Comparison of ENCODE assay signal across 13 mouse cellular contexts in the genomic region with DNA sequence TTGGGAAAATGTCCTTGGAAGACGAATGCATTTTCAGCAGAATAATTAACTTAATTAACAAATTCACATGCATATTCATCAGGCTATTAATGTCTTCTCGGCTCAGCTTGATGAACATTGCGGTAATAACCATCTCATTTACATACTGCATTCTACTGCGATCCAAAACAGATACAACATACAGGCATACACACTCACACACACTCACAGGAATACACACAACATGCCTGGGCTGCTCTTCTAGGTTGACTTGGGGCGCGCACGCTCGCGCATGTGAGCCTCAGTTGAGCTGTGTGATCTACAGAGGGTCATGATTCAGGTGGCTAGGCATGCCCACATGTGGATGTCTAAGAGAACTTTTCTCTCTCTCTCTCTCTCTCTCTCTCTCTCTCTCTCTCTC. TPM values are rescaled to one million over a fixed set of nuclear protein-coding genes. Genes with fewer than 3 reads are reported as not detected.
DNase-seq lines count a peak whose midpoint lies in the region; ATAC-seq and TF ChIP-seq lines count a peak whose summit lies in the region.
"Had no signal": no experiment of that assay in that cellular context is flagged by ENCODE, and none has a peak within 500 bp of the region (broad histone marks: within the 10 kb centered on the region; RNA-seq: fewer than 3 reads in every experiment).

No protein-coding gene starts in this region.

- H3K36me3 ChIP-seq in forebrain, embryonic 14.5 days (ENCODE audit: control insufficient read depth, insufficient read depth, low read length): peaks cover 10% of the 10 kb centered on the region
- peaks cover 2% of the 10 kb centered on the region; the same call in 1 of the 2 replicates for H3K36me3 ChIP-seq in midbrain, embryonic 16.5 days (ENCODE audit: control insufficient read depth, insufficient read depth, low read length)

- no peak overlapping the region for H3K9ac ChIP-seq in forebrain, embryonic 14.5 days (ENCODE audit: low read length)
- no peak overlapping the region for H3K9ac ChIP-seq in midbrain, embryonic 16.5 days (ENCODE audit: low read depth, low read length)
- H3K9ac ChIP-seq: liver, embryonic 13.5 days had no signal

- peaks cover 31% of the 10 kb centered on the region for H3K4me1 ChIP-seq in forebrain, embryonic 14.5 days (ENCODE audit: control insufficient read depth, insufficient read depth, low read length)
- peaks cover 17% of the 10 kb centered on the region for H3K4me1 ChIP-seq in midbrain, embryonic 16.5 days (ENCODE audit: control insufficient read depth, insufficient read depth, low read length)

- ATAC-seq in cerebellum, adult (ENCODE audit: insufficient number of reproducible peaks, low FRiP score, low TSS enrichment): no peak
- peak; percentile 87 for ATAC-seq in forebrain, embryonic 14.5 days
- ATAC-seq in midbrain, embryonic 16.5 days: peak; percentile 69
- no peak for ATAC-seq in megakaryocyte progenitor cell, adult 5-6 weeks (replicated peaks; ENCODE audit: poor library complexity)

- intact Hi-C loops in left cerebral cortex, adult 2 months (cut with DNase I): no loop called here
- intact Hi-C loops in left cerebral cortex, postnatal 25 days (cut with DNase I): no loop called here

- no peak overlapping the region for H3K4me3 ChIP-seq in left cerebral cortex, adult 2 months
- no peak overlapping the region for H3K4me3 ChIP-seq in forebrain, embryonic 14.5 days (ENCODE audit: low read depth, low read length)
- H3K4me3 ChIP-seq in midbrain, embryonic 16.5 days (ENCODE audit: low read depth, low read length): no peak overlapping the region
- H3K4me3 ChIP-seq: gastrocnemius, adult 2 months; liver, embryonic 13.5 days had no signal

- 6% methylated on average over 9 of the region's 9 CpGs for WGBS in forebrain, embryonic 14.5 days
- 18% methylated on average over 9 of the region's 9 CpGs for WGBS in midbrain, embryonic 16.5 days

- no peak for TF ChIP-seq CTCF in left cerebral cortex, adult 2 months (IDR thresholded peaks at IDR 0.05)

- H3K9me3 ChIP-seq in forebrain, embryonic 14.5 days (replicated peaks; ENCODE audit: control insufficient read depth, low read length): no peaks in the 10 kb centered on the region
- no peaks in the 10 kb centered on the region for H3K9me3 ChIP-seq in midbrain, embryonic 16.5 days (replicated peaks; ENCODE audit: control insufficient read depth, low read length, poor library complexity, severe bottlenecking)
- H3K9me3 ChIP-seq: liver, embryonic 13.5 days had no signal

- peak overlapping the region; percentile 25; the same call in 1 of the 2 replicates for H3K4me2 ChIP-seq in forebrain, embryonic 14.5 days (ENCODE audit: low read length)
- peak overlapping the region; percentile 32 for H3K4me2 ChIP-seq in midbrain, embryonic 16.5 days (ENCODE audit: low read length)
- H3K4me2 ChIP-seq: liver, embryonic 13.5 days had no signal

- H3K27me3 ChIP-seq in forebrain, embryonic 14.5 days (replicated peaks; ENCODE audit: control insufficient read depth, insufficient read depth, low read length): no peaks in the 10 kb centered on the region
- H3K27me3 ChIP-seq in midbrain, embryonic 16.5 days (ENCODE audit: control insufficient read depth, insufficient read depth, low read depth, low read length): no peaks in the 10 kb centered on the region

- DNase-seq in cerebellum, adult 9-11 months: peak; percentile 18
- DNase-seq in left cerebral cortex, adult 2 months (ENCODE audit: extremely low spot score in 1 of 2, low spot score in 2 of 2): no peak
- DNase-seq in left cerebral cortex, postnatal 25 days (ENCODE audit: low spot score in 2 of 2): no peak
- peak; percentile 90 for DNase-seq in forebrain, embryonic 14.5 days (ENCODE audit: low spot score)
- no peak for DNase-seq in lung, adult 18-20 months
- DNase-seq: gastrocnemius, adult 2 months; liver, embryonic 13.5 days had no signal

- H3K27ac ChIP-seq in left cerebral cortex, adult 2 months: peak overlapping the region; percentile 44; the same call in 1 of the 2 replicates
- peak overlapping the region; percentile 94 for H3K27ac ChIP-seq in forebrain, embryonic 14.5 days (ENCODE audit: low read depth, low read length)
- H3K27ac ChIP-seq in midbrain, embryonic 16.5 days (ENCODE audit: low read length): peak overlapping the region; percentile 61
- H3K27ac ChIP-seq: gastrocnemius, adult 2 months; liver, embryonic 13.5 days had no signal

RNA-seq across cellular contexts. Expression of a gene that starts 45.7 kb away (rescaled TPM):
- 10 to 100 TPM; 70.2 to 76.3 TPM for total RNA-seq in left cerebral cortex, adult 2 months (2021)
- 10 to 100 TPM; 57.3 to 64.3 TPM for total RNA-seq in left cerebral cortex, postnatal 25 days (2021)
- polyA plus RNA-seq in forebrain, embryonic 14.5 days (2014; fragmentation: Nextera tagmentation; extraction: Ambion mirVana): 64.1 and 90.9 TPM in 2 replicates
- polyA plus RNA-seq in midbrain, embryonic 16.5 days (2015; fragmentation: Nextera tagmentation; extraction: Ambion mirVana): 4.5 and 5.6 TPM in 2 replicates
- total RNA-seq in megakaryocyte progenitor cell, adult 5-6 weeks (2015): not detected in 2 replicates
- total RNA-seq in megakaryocyte progenitor cell, adult 5-6 weeks (2017): not detected in 2 replicates
- total RNA-seq: gastrocnemius, adult 2 months; megakaryocyte, adult 5-6 weeks; MEL had no signal
- polyA plus RNA-seq: heart, postnatal 0 days; liver, embryonic 13.5 days had no signal

Comparison
In these comparisons a context has a peak if more than half of its experiments do, and no peak if none do; other contexts are left out.
1. DNase-seq: peak in cerebellum, adult 9-11 months (single experiment) and forebrain, embryonic 14.5 days (single experiment); none in left cerebral cortex, adult 2 months (0 of 2), left cerebral cortex, postnatal 25 days (0 of 2) and lung, adult 18-20 months (0 of 2).
2. ATAC-seq: peak in forebrain, embryonic 14.5 days (single experiment) and midbrain, embryonic 16.5 days (single experiment); none in cerebellum, adult (single experiment) and megakaryocyte progenitor cell, adult 5-6 weeks (single experiment).
3. H3K27ac ChIP-seq: peak in every context shown above with its lines; median percentile 94 in forebrain, embryonic 14.5 days; 61 in midbrain, embryonic 16.5 days; 44 in left cerebral cortex, adult 2 months.
4. RNA of a gene that starts 45.7 kb away (total RNA-seq): 70.2 to 76.3 TPM in left cerebral cortex, adult 2 months and 57.3 to 64.3 TPM in left cerebral cortex, postnatal 25 days; not detected in megakaryocyte progenitor cell, adult 5-6 weeks; every median in the first group is over 10 times any median in the second.